Mouse (Mus musculus) macrophage (primary cell): ENCODE results near the gene Nkap. TPM values are rescaled to one million over a fixed set of nuclear protein-coding genes. Genes with fewer than 3 reads are reported as not detected.
"Not testable (repeated sequence)": the region's sequence is repeated elsewhere in the genome, so short reads cannot be mapped to it uniquely, and the experiment has no call there.

Source experiments
- H3K27ac ChIP-seq: fragments of 350-480 bp; formaldehyde crosslinking; 2 replicates; pipeline ENCODE4 v1.9.0; 2021
- H3K36me3 ChIP-seq: fragments of 350-480 bp; formaldehyde crosslinking; 2 replicates; pipeline ENCODE4 v1.9.0; 2021; ENCODE audit errors: inconsistent target
- H3K4me3 ChIP-seq: fragments of 350-480 bp; formaldehyde crosslinking; 2 replicates; pipeline ENCODE4 v1.9.0; 2021; ENCODE audit errors: inconsistent target
- H3K79me2 ChIP-seq: fragments of 350-480 bp; formaldehyde crosslinking; 2 replicates; pipeline ENCODE4 v1.9.0; 2021; ENCODE audit errors: inconsistent target
- WGBS: methylation state at CpG from one replicate; pipeline ENCODE4 v1.1.7; 2026; ENCODE audit warnings: inconsistent platforms; ENCODE audit not compliant: missing documents; 5-methylcytosine and 5-hydroxymethylcytosine counted together
- polyA plus RNA-seq: library from polyadenylated mRNA; stranded (reverse); fragments of 250-400 nt; gene quantifications from 3 replicates; pipeline ENCODE4 v1.2.4, GENCODE M21; 2018; ENCODE audit warnings: inconsistent platforms

Gene Nkap
- polyA plus RNA-seq, 1 experiment from 2014 or later = 23.4 TPM

GRCm38 (mm10) chrX:37110881-37111193 is 15.8 kb upstream of the Nkap start:
- no peak overlapping the region for H3K4me3 ChIP-seq
- no peaks in the 10 kb centered on the region for H3K36me3 ChIP-seq
- 95% methylated on average over 4 of the region's 4 CpGs for WGBS
- H3K79me2 ChIP-seq = 0 out of 2 replicates have a peak, but pooled peaks cover 6% of the 10 kb centered on the region
- H3K27ac ChIP-seq = no peak overlapping the region

- no CpG with 5 or more reads among the region's 5 CpGs for WGBS
Observed at GRCm38 (mm10) chrX:37117085-37117484, 9.5 kb upstream of the Nkap start.

GRCm38 (mm10) chrX:37119585-37119984 is 7.0 kb upstream of the Nkap start:
- no peaks in the 10 kb centered on the region for H3K79me2 ChIP-seq
- H3K27ac ChIP-seq = no peak overlapping the region
- H3K36me3 ChIP-seq = no peaks in the 10 kb centered on the region
- no peak overlapping the region for H3K4me3 ChIP-seq
- WGBS = 72% methylated on average over 3 of the region's 3 CpGs

More at GRCm38 (mm10) chrX:37117085-37117484, 9.5 kb upstream of the Nkap start:
- Histone ChIP-seq H3K4me3 (no peak overlapping the region), H3K36me3 (no peaks in the 10 kb centered on the region), H3K79me2 (no peaks in the 10 kb centered on the region), H3K27ac (no peak overlapping the region)

GRCm38 (mm10) chrX:37120212-37120611 is 6.4 kb upstream of the Nkap start:
- H3K36me3 ChIP-seq = no peaks in the 10 kb centered on the region
- no peak overlapping the region for H3K4me3 ChIP-seq
- 56% methylated on average over 4 of the region's 5 CpGs for WGBS
- no peak overlapping the region for H3K27ac ChIP-seq
- H3K79me2 ChIP-seq = no peaks in the 10 kb centered on the region

GRCm38 (mm10) chrX:37125511-37125910 is 1.1 kb upstream of the Nkap start:
- H3K27ac ChIP-seq = no peak overlapping the region
- no peak overlapping the region for H3K4me3 ChIP-seq
- peaks cover 28% of the 10 kb centered on the region for H3K79me2 ChIP-seq
- no peaks in the 10 kb centered on the region for H3K36me3 ChIP-seq
- WGBS = 95% methylated on average over 3 of the region's 7 CpGs

GRCm38 (mm10) chrX:37141732-37142131 is 15.1 kb downstream of the Nkap start:
- no peaks in the 10 kb centered on the region for H3K79me2 ChIP-seq
- 83% methylated on average over 3 of the region's 3 CpGs for WGBS
- no peaks in the 10 kb centered on the region for H3K36me3 ChIP-seq
- no peak overlapping the region for H3K27ac ChIP-seq
- no peak overlapping the region for H3K4me3 ChIP-seq

GRCm38 (mm10) chrX:37144498-37144897 is 17.9 kb downstream of the Nkap start:
- WGBS = no CpG with 5 or more reads among the region's 4 CpGs
- not testable (repeated sequence) for H3K27ac ChIP-seq, H3K79me2 ChIP-seq, H3K4me3 ChIP-seq, H3K36me3 ChIP-seq

GRCm38 (mm10) chrX:37144954-37145353 is 18.4 kb downstream of the Nkap start:
- WGBS = 85% methylated on average over 2 of the region's 2 CpGs
- no peak overlapping the region for H3K4me3 ChIP-seq
- no peak overlapping the region for H3K27ac ChIP-seq
- H3K36me3 ChIP-seq = no peaks in the 10 kb centered on the region
- no peaks in the 10 kb centered on the region for H3K79me2 ChIP-seq

- H3K4me3 ChIP-seq = no peak overlapping the region
- 74% methylated on average over 4 of the region's 4 CpGs for WGBS
- H3K27ac ChIP-seq = no peak overlapping the region
- H3K36me3 ChIP-seq = no peaks in the 10 kb centered on the region
- no peaks in the 10 kb centered on the region for H3K79me2 ChIP-seq
Observed at GRCm38 (mm10) chrX:37157839-37158238, 31.2 kb downstream of the Nkap start.

- no peak overlapping the region for H3K27ac ChIP-seq
- WGBS = 53% methylated on average over 9 of the region's 10 CpGs
- H3K36me3 ChIP-seq = no peaks in the 10 kb centered on the region
- H3K79me2 ChIP-seq = no peaks in the 10 kb centered on the region
- H3K4me3 ChIP-seq = no peak overlapping the region
Observed at GRCm38 (mm10) chrX:37161169-37161568, 34.6 kb downstream of the Nkap start.

- no peak overlapping the region for H3K27ac ChIP-seq
- H3K79me2 ChIP-seq = no peaks in the 10 kb centered on the region
- WGBS = 93% methylated on average over 16 of the region's 18 CpGs
- H3K4me3 ChIP-seq = no peak overlapping the region
- H3K36me3 ChIP-seq = no peaks in the 10 kb centered on the region
Observed at GRCm38 (mm10) chrX:37163115-37163514, 36.5 kb downstream of the Nkap start.

GRCm38 (mm10) chrX:37167085-37167484 is 40.5 kb downstream of the Nkap start:
- no peak overlapping the region for H3K27ac ChIP-seq
- no peaks in the 10 kb centered on the region for H3K36me3 ChIP-seq
- 26% methylated on average over 3 of the region's 3 CpGs for WGBS
- no peaks in the 10 kb centered on the region for H3K79me2 ChIP-seq
- H3K4me3 ChIP-seq = no peak overlapping the region

GRCm38 (mm10) chrX:37168742-37169141 is 42.1 kb downstream of the Nkap start, which contains the start of gene Akap14:
Gene Akap14 (minus strand): TSS chrX:37168842.
- H3K36me3 ChIP-seq = no peaks in the 10 kb centered on the region
- no peaks in the 10 kb centered on the region for H3K79me2 ChIP-seq
- WGBS = 85% methylated on average over 5 of the region's 5 CpGs
- H3K27ac ChIP-seq = no peak within 1 kb of the TSS
- no peak within 1 kb of the TSS for H3K4me3 ChIP-seq

GRCm38 (mm10) chrX:37184401-37184800 is 57.8 kb downstream of the Nkap start:
- not testable (repeated sequence) for H3K4me3 ChIP-seq, H3K79me2 ChIP-seq, H3K36me3 ChIP-seq, H3K27ac ChIP-seq
- WGBS = 78% methylated on average over 5 of the region's 8 CpGs

- WGBS = 29% methylated on average over 17 of the region's 20 CpGs
Observed at GRCm38 (mm10) chrX:37190755-37191104, 64.1 kb downstream of the Nkap start.

GRCm38 (mm10) chrX:37191105-37191743 is 64.6 kb downstream of the Nkap start, which contains the start of the genes Ndufa1 and Rnf113a1:
Gene Ndufa1 (minus strand): TSS chrX:37191163.
Gene Rnf113a1 (plus strand): TSS chrX:37191245.
- 24% methylated on average over 52 of the region's 63 CpGs for WGBS
- H3K36me3 ChIP-seq = no peaks in the 10 kb centered on the region

More at GRCm38 (mm10) chrX:37190755-37191104, 64.1 kb downstream of the Nkap start:
- H3K79me2 ChIP-seq = peaks cover 6% of the 10 kb centered on the region; the same call in 1 of the 2 replicates
- H3K27ac ChIP-seq = no peak overlapping the region
- peak overlapping the region; percentile 50 for H3K4me3 ChIP-seq
- H3K36me3 ChIP-seq = no peaks in the 10 kb centered on the region

More at GRCm38 (mm10) chrX:37191105-37191743, 64.6 kb downstream of the Nkap start, which contains the start of the genes Ndufa1 and Rnf113a1:
- Histone ChIP-seq H3K4me3 (peak within 1 kb of the TSS; percentile 50), H3K27ac (no peak within 1 kb of the TSS), H3K79me2 (peaks cover 6% of the 10 kb centered on the region; the same call in 1 of the 2 replicates)
